Mouse (Mus musculus) liver, adult 2 months (tissue): ENCODE measurements around the gene Cdk12.

ENCODE experiments used
- CTCF ChIP-seq: fragments of 200-500 bp; IDR thresholded peaks from 2 replicates; pipeline ENCODE4 v1.5.1; 2011; ENCODE audit warnings: low read depth, low read length, control low read depth
- POLR2A ChIP-seq: fragments of 200-500 bp; IDR thresholded peaks from 2 replicates; pipeline ENCODE4 v1.6.1; 2011; ENCODE audit warnings: low read length, control low read depth; ENCODE audit not compliant: insufficient read depth; ENCODE audit errors: extremely low read depth

- TF ChIP-seq POLR2A (no peak), CTCF (peak; percentile 65)
These were observed 62.2 kb downstream of the Cdk12 start for GRCm38 (mm10) chr11:98265039-98265438.
